Mouse (Mus musculus) CH12.LX (cell line): Measurements from ENCODE around the gene Hpse.

ENCODE experiments used
- CHD2 ChIP-seq: IDR thresholded peaks from 2 replicates; pipeline ENCODE4 v1.6.1; 2011; ENCODE audit warnings: low read length, improper control_type of control experiment
- MAX ChIP-seq: IDR thresholded peaks from 2 replicates; pipeline ENCODE4 v1.6.1; 2011; ENCODE audit warnings: low read length, improper control_type of control experiment

DNA sequence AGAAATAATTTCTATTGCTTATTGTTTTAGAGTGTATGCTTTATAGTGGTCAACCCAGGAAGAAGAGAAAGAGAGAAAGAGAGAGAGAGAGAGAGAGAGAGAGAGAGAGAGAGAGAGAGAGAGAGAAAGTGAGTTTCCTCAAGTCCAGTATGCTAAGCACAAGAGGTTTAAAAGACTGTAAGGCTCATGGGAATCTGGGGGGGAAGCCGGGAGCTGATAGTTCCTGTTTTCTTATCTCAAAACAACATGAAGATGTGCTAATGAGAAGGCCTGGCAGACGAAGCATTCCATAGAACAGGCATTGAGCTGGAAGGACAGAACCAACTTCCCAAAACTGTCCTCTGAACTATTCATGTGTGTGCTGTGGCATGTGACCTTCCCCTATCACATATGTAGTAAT is 21.6 kb downstream of the Hpse start:
- TF ChIP-seq MAX: no peak
- TF ChIP-seq CHD2: no peak
